Mouse (Mus musculus) gastrocnemius, postnatal 10 days (tissue): ENCODE data around the gene Mybbp1a. TPM values are rescaled to one million over a fixed set of nuclear protein-coding genes. Genes with fewer than 3 reads are reported as not detected.

ENCODE experiments used
- DNase-seq: peaks from one replicate; pipeline ENCODE4 v3.0.0; 2021; ENCODE audit warnings: mixed read lengths
- total RNA-seq, 2 experiments: library from RNA; stranded (reverse); gene quantifications; 2 replicates each; pipeline ENCODE4 v1.2.3; 2021

Mybbp1a gene
- total RNA-seq, 2 experiments from 2014 or later, result 74.5 to 75.9 TPM

- DNase-seq, result no peak
Observed at GRCm38 (mm10) chr11:72478228-72478627, 37.1 kb downstream of the Mybbp1a start.

GRCm38 (mm10) chr11:72479499-72479898 lies 38.3 kb downstream of the Mybbp1a start:
- no peak for DNase-seq

- no peak for DNase-seq
Observed at GRCm38 (mm10) chr11:72481313-72481712, 40.2 kb downstream of the Mybbp1a start.

- DNase-seq, result no peak
Observed at GRCm38 (mm10) chr11:72481952-72482351, 40.8 kb downstream of the Mybbp1a start.

- DNase-seq, result no peak
Observed at GRCm38 (mm10) chr11:72484549-72484948, 43.4 kb downstream of the Mybbp1a start.

GRCm38 (mm10) chr11:72485157-72485556 lies 44.0 kb downstream of the Mybbp1a start:
- no peak for DNase-seq

GRCm38 (mm10) chr11:72485960-72486359 lies 44.8 kb downstream of the Mybbp1a start:
- no peak for DNase-seq

- no peak for DNase-seq
Observed at GRCm38 (mm10) chr11:72487171-72487570, 46.0 kb downstream of the Mybbp1a start.

GRCm38 (mm10) chr11:72487739-72488138 lies 46.6 kb downstream of the Mybbp1a start:
- no peak for DNase-seq

GRCm38 (mm10) chr11:72488753-72489271 lies 47.7 kb downstream of the Mybbp1a start:
- DNase-seq, result peak; percentile 29

- DNase-seq, result peak; percentile 36
Observed at GRCm38 (mm10) chr11:72489397-72489796, 48.2 kb downstream of the Mybbp1a start.

GRCm38 (mm10) chr11:72489881-72490301 lies 48.7 kb downstream of the Mybbp1a start, which contains the start of gene Spns2:
Spns2 (minus strand) TSS chr11:72489904.
- peak; percentile 91 for DNase-seq

GRCm38 (mm10) chr11:72491130-72491960 lies 50.2 kb downstream of the Mybbp1a start:
- no peak for DNase-seq

- no peak for DNase-seq
Observed at GRCm38 (mm10) chr11:72494046-72494988, 53.2 kb downstream of the Mybbp1a start.

GRCm38 (mm10) chr11:72496066-72496465 lies 54.9 kb downstream of the Mybbp1a start:
- DNase-seq, result no peak

- DNase-seq, result no peak
Observed at GRCm38 (mm10) chr11:72496775-72497174, 55.6 kb downstream of the Mybbp1a start.

- DNase-seq, result no peak
Observed at GRCm38 (mm10) chr11:72497367-72497766, 56.2 kb downstream of the Mybbp1a start.

- no peak for DNase-seq
Observed at GRCm38 (mm10) chr11:72500139-72500538, 59.0 kb downstream of the Mybbp1a start.
